Mouse (Mus musculus): ENCODE results near the gene Csk.
A peak's percentile ranks its signal among the peaks of the same experiment; 100 is the strongest.

Gene Csk

GRCm38 (mm10) chr9:57604875-57605274, 48.6 kb downstream of the Csk start:
- no peak for DNase-seq (ENCODE audit: low read depth)

DNA sequence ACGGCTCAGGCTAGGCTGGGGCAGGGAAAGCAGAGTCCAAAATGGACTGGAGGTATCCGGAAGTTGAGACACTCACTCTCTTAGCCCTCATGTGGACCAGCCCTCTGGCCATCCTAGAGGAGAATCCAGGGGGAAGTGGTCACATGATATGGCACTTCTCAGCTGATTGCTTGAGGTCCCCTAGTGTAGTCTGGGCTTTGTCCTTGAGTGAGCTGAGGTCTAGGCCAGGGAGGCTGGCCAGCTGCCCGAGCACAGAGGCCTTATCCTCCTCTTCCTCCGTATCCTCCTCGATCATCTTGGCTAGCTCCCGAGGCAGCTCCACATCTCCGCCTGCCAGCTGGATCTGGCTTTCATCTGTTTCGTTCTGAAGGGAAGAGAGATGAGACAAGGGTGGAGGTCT, 51.3 kb downstream of the Csk start:
- DNase-seq (ENCODE audit: low read depth) = no peak

GRCm38 (mm10) chr9:57601353-57601706, 52.1 kb downstream of the Csk start:
- no peak for DNase-seq (ENCODE audit: low read depth)

DNA sequence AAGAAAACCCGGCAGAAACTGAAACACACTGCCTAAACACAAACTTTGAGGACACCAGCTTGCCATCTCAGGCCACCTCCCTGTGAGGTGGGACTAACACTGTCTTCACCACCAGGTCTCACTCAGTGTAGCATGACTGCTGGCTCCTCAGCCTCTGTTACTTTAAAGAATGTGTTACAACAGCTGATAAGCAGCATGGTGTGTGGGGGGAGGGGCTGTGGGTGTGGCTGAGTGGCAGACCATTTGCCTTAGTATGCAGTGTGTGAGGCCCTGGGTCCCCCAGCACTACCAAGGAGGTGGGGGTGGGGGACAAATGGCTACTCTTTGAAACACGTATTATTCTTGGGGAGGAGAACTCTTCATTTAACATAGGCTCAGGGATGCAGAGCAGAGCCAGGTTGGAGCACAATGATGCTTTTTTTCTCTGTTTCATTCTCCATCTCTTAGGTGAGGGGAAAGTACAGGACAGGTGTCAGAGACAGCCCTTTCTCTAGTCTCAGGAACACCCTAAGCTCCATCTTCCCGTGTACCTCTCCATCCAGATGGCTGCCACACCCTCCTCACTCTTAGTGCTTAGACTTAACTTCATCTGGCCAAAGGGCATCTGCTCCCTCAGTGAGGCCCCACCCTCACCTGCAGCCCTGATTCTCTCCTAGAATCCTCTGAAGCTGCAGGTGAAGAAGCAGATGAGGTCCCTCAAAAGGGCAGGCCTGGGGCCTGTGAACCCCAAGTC, 52.6 kb downstream of the Csk start:
- no peak for DNase-seq (ENCODE audit: low read depth)

DNA sequence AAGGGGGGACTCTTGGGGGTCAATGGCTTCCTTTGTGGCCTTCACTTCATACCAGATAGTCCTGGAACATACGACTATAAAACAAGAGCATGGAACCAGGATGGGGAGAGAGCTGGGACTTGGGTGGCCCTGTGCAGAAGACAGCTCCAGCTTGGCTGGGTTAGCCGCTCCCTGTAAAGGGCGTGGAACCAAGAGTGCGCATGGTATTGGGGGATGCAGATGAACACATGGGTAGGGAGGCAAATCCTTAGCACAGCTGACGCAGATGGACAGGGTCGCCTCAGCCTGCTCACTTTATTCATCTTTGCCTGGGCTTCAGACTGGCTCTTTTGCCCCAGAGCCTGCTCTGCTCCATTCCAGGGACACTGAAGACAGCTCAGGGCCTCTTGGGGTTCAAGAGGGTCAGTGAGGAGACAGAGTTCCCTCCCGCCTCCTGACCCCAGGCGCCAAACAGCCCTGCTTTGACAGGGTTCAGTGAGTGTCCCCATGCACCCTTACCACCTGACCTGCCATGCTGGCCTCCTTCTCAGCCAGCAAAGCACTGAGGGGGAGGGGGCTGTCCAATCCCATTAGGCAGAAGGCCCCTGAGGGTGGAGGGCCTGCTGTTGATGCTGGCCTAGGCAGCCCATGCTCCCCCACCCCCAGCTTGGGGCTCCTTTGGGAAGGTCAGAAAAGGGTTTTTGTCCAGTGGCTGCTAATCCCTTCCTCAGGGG, 54.4 kb downstream of the Csk start:
- DNase-seq (ENCODE audit: low read depth) = no peak

DNA sequence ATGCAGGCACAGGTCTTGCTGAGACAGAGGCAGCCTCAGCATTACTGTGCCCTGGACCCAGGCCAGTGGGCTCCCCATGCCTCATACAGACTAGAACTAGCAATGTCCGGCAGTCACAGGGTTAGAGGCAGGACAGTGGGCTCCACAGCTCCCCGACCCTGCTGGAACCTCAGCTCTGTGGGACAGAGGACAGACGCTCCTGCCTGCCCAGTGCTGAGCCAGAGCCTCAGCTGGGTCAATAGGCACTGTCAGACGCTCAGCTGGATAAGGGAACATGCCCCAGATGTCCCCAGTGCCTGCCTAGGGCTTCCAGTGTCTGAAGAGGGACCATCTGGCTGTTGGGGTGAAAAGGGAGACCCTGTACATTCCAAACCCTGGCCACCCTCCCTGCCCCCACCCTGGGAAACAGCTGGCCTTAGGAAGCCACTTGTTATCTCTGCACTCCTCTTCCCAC, 55.5 kb downstream of the Csk start:
- DNase-seq (ENCODE audit: low read depth) = no peak

- DNase-seq (ENCODE audit: low read depth) = no peak
Measured at GRCm38 (mm10) chr9:57597265-57597664, 56.2 kb downstream of the Csk start.

GRCm38 (mm10) chr9:57594174-57594509, 59.3 kb downstream of the Csk start:
- no peak for DNase-seq (ENCODE audit: low read depth)

- DNase-seq (ENCODE audit: low read depth) = no peak
Measured at GRCm38 (mm10) chr9:57593454-57594173, 59.8 kb downstream of the Csk start.

DNA sequence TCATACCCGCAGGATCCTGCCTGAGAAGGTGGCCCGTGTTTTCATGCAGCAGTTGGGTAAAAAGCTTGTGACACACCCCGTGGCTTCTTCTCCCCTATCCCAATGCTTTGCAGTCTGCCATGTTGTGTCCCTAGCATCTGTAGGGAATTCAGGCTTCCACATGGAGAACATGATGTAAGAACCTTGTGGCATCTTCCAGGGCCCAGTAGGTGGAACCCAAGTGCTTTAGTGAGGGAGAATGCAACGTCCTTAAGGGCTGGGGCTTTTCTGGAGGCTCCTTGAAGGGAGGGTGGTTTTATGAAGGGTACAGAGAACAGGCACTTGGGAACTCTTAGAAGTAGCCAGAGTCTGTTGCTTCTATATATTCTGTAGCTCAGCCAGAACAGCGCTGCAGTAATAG, 62.7 kb downstream of the Csk start:
- DNase-seq (ENCODE audit: low read depth) = peak; percentile 58

DNA sequence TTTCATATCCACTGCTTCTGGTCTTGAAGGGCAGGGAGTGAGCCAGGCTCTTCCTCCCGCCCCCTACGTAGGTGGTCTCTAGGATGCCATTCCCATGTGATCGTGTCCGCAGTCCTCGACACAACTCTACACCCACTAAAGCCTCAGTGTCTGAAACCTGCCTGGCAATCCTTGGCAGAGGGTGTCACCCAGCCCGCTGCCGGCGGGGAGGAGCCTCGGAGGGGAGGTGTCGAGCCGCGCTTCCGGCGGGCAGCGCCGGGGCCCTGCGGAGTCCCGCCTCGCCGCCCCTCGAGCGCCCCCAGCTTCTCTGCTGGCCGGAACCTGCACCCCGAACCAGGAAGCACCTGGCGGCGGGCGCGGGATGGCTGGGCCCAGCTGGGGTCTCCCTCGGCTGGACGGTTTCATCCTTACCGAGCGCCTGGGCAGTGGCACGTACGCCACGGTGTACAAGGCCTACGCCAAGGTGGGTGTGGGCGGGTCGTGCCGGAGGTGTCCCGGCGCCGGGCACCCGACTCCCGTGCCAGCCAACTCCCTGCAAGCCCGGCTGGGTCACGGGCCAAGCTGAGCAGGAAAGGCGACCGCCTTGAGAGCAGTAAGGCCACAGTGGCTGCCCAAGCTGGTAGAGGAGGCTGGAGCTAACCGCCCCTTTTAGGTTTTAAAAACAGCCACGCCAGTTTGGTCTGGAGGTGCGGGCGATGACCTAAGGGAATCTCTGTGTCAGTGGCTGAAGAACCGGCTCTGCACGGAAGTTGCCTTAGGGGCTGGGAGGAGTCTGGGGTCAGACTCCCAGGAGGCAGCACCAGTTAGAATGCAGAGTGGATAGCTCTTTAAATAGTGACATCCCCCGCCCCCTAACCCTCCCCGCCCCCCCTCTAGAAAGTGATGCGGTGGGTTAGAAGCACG, 64.0 kb downstream of the Csk start, which contains the start of gene Ulk3:
TSS of gene Ulk3 (plus strand) at position 229 of the 903 bp plus-strand sequence.
- peak; percentile 89 for DNase-seq (ENCODE audit: low read depth)

DNA sequence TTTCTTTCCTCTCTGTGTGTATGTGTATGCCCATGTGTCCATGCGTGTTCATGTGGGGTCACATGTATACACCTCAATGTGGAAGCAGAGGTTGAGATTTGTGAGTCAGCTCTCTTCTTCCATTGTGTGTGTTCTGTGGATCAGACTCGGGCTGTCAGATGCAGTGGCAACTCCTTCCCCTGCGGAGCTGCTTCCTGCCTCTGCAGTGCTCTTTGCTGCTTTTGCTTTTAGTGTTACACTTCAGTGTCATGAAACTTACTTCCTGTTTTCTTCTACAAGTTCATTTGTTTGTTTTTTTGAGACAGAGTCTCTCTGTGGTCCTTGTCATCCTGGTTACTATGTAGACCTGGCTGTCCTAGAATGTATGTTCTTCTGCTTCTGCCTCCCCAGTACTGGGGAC, 68.4 kb downstream of the Csk start:
- no peak for DNase-seq (ENCODE audit: low read depth)

GRCm38 (mm10) chr9:57577144-57577849, 76.1 kb downstream of the Csk start:
- peak; percentile 89 for DNase-seq (ENCODE audit: low read depth)
